Mouse (Mus musculus): ENCODE measurements around the gene Srp14.

Srp14 gene

GRCm38 (mm10) chr2:118490241-118491091, 11.0 kb upstream of the Srp14 start:
- DNase-seq (ENCODE audit: low spot score in 2 of 2) = peak in 1 of 2 experiments; percentile 51

- DNase-seq (ENCODE audit: low spot score in 2 of 2) = peak in 1 of 2 experiments; percentile 67
These were observed 8.3 kb upstream of the Srp14 start for GRCm38 (mm10) chr2:118487806-118488205.

- peak; percentile 81 to 89 for DNase-seq (ENCODE audit: low spot score in 2 of 2)
These were observed 7.4 kb upstream of the Srp14 start for GRCm38 (mm10) chr2:118486933-118487332.

GRCm38 (mm10) chr2:118485415-118485814, 5.9 kb upstream of the Srp14 start:
- DNase-seq (ENCODE audit: low spot score in 2 of 2) = no peak

- no peak for DNase-seq (ENCODE audit: low spot score in 2 of 2)
These were observed 4.9 kb upstream of the Srp14 start for GRCm38 (mm10) chr2:118484386-118484898.

- no peak for DNase-seq (ENCODE audit: low spot score in 2 of 2)
These were observed 3.5 kb upstream of the Srp14 start for GRCm38 (mm10) chr2:118483032-118483431.

GRCm38 (mm10) chr2:118480886-118481285, 1.4 kb upstream of the Srp14 start:
- DNase-seq (ENCODE audit: low spot score in 2 of 2) = no peak

GRCm38 (mm10) chr2:118478833-118479549, 520 bp downstream of the Srp14 start:
- DNase-seq (ENCODE audit: low spot score in 2 of 2) = no peak

- DNase-seq (ENCODE audit: low spot score in 2 of 2) = no peak
These were observed 11.2 kb downstream of the Srp14 start for GRCm38 (mm10) chr2:118468354-118468753.

- DNase-seq (ENCODE audit: low spot score in 2 of 2) = no peak
These were observed 12.9 kb downstream of the Srp14 start for GRCm38 (mm10) chr2:118466601-118467000.

GRCm38 (mm10) chr2:118465894-118466293, 13.6 kb downstream of the Srp14 start:
- DNase-seq (ENCODE audit: low spot score in 2 of 2) = no peak

- no peak for DNase-seq (ENCODE audit: low spot score in 2 of 2)
These were observed 15.1 kb downstream of the Srp14 start for GRCm38 (mm10) chr2:118464450-118464849.

GRCm38 (mm10) chr2:118463480-118463879, 16.0 kb downstream of the Srp14 start:
- no peak for DNase-seq (ENCODE audit: low spot score in 2 of 2)

GRCm38 (mm10) chr2:118461480-118462165, 17.9 kb downstream of the Srp14 start:
- DNase-seq (ENCODE audit: low spot score in 2 of 2) = no peak

GRCm38 (mm10) chr2:118457463-118458261, 21.8 kb downstream of the Srp14 start:
- DNase-seq (ENCODE audit: low spot score in 2 of 2) = no peak

- no peak for DNase-seq (ENCODE audit: low spot score in 2 of 2)
These were observed 22.5 kb downstream of the Srp14 start for GRCm38 (mm10) chr2:118457029-118457428.

GRCm38 (mm10) chr2:118451056-118451455, 28.5 kb downstream of the Srp14 start:
- no peak for DNase-seq (ENCODE audit: low spot score in 2 of 2)

- DNase-seq (ENCODE audit: low spot score in 2 of 2) = no peak
These were observed 31.3 kb downstream of the Srp14 start for GRCm38 (mm10) chr2:118448181-118448580.

- DNase-seq (ENCODE audit: low spot score in 2 of 2) = no peak
These were observed 33.5 kb downstream of the Srp14 start for GRCm38 (mm10) chr2:118445696-118446674.

GRCm38 (mm10) chr2:118442723-118443122, 36.8 kb downstream of the Srp14 start:
- no peak for DNase-seq (ENCODE audit: low spot score in 2 of 2)

All from spleen, postnatal 10 days (tissue).